Mouse (Mus musculus): ENCODE data around the gene Meis2. TPM values are rescaled to one million over a fixed set of nuclear protein-coding genes. Genes with fewer than 3 reads are reported as not detected.

Gene Meis2
- total RNA-seq, 2 experiments from 2014 or later: 20.8 to 27.4 TPM

DNA sequence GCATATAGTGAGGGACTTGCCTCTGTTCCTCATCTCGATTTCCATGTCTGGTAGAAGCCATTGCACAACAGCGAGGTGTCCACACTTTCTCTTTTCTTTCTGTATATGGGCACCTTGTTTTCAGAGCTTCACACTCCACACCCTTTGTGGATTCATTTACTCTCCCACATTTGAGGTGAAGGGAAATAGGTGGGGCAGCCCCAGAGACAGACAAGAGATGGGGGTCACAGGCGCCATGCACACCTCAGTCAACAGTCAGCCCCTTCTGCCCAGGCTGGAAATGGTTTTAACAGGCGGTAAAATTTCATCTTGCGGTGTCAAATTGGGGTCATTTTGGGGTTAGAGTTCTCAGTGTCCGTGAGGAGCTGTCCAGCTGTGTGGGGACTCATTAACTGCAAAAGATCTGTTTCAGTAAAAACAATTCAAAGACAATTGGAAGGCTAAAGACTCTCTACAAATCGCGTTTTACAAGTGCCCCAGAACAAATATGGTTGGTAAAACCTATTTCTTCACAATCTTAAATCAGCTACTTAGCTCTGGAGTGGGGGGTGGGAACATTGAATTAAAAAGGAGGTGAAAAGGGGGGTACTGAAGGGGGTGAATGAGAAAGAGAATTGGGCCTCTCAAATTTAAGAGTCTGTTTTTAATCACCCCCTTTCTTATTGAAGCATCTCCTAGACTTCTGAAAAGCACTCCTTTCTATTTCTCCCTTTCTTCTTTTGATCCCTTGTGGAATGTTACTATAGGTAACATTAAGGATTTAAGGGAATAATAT is 4.0 kb upstream of the Meis2 start:
- DNase-seq: no peak

DNA sequence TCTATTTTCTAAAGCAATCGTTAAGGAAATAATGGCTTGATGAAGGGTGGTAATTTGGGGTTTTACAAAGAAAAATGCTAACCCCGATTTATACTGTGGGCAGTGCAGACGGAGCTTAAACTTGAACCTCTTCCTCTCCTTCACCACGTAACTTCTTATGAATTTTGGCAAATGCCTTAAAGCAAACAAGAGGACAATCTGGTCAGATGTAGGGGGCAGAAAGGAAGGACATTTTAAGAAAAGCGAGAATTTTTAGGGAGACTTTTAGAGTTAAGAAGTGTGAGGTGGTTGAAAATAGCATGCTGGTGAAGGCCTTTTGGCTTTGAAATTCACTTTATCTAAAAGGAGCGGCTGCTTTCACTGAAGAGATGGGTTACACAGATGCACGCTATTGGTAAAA is 3.3 kb upstream of the Meis2 start:
- no peak for DNase-seq
- intact Hi-C loops (cut with DNase I): no loop called here

More for the DNA sequence above, 4.0 kb upstream of the Meis2 start:
- intact Hi-C loops (cut with DNase I): loop anchor here (5.0 to 10.0 kb wide), 3 partner anchors 487 to 1805 kb away; partner anchors contain the start of genes BC052040 and Dph6

DNA sequence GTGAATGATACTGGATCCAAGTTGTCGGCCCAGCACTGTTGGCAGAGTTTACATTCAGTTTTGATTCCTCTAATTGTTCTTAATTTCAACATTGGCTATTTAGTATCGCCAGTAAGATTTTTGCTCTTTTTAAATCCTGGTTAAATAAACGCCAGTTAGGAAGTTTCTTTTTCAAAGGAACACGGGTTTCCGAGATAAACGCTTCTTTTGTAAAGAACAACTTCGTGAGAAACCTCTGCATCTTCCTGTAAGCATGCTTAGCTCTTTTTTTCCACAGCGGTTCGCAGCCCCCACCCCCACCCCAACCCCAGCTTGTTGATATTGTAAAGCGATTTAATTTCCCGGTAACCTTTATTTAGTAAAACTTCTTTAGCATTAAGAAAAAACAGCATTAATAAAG is 2.8 kb upstream of the Meis2 start:
- no peak for DNase-seq
- intact Hi-C loops (cut with DNase I): no loop called here

DNA sequence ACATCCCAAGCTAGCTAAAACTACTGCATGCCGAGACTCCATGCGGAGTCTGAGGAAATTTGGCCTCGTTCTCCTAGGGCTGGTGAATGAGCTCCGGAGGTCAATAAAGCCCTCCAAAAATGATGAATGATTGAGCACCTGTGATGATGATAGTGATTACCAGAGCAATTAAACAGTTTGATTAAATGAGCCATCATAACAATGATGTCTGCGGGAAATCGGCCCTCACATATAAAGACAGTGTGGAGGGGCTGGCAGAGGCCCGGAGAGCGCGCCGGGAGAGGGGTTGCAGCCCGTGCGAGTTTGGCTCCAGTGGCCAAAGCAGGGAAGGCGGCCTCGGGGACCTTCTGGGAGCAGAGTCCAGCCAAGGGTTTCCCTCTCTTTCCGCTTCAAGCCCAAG is 2.1 kb upstream of the Meis2 start:
- DNase-seq: no peak
- intact Hi-C loops (cut with DNase I): no loop called here

DNA sequence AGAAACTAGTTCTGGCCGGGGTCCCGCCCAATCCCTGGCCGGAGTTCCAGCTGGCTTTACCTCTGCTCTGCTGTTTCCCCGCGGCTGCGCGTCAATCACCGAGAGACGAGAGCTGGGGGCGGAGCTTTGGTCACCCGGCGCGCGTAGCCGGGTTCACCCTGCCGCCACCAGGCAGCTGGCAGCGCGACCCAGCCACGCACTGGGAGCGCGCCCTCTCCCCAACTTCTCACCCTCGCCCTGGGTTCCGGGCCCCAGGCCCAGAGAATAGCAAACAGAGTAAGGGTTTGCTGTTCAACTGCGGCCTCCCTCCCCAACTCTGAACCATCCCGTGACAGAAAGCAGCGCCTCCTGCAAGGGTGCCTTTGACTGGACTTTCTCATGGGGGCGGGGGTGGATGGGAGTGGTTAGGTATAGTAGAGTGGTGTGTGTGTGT is 1.4 kb upstream of the Meis2 start:
- intact Hi-C loops (cut with DNase I): no loop called here
- DNase-seq: peak; percentile 83 to 90

DNA sequence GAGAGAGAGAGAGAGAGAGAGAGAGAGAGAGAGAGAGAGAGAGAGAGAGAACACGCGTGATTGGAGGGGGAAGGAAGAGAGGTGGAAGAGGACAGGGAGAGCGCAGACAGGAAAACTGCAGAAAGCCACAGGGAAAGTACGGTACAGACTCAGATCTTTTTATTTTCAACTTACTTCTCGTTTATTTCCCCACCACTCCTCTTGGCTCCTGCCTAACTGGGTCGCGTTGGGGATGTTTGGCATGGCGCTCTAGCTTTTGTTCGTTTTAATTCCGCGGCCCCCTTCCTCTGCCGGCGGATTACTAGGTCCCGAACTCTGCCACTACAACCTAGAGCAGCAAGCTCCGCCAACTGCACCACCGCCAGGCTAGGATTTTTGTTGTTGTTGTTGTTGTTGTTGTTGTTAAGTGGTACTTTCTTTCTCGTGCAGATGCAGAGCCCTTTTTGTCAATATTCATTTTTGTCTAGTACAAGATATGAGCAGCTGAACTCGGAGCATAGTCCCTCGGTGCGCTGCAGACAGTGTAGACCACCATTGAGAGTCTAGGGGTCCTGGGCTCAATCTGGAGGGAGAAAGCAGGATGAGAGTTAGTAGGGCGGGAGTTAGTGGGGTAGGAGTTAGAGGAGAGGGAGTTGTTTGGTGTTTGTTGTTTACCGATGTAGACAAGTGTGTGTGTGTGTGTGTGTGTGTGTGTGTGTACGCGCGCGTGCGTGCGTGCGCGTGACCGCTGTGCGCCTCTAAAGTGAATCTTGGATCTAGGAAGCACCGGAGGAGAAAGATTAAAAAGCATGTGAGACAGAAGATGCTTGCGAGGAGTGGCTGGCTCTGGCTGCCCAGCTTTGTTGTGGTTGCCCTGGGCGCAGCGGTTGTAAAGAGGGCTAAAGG is 660 bp upstream of the Meis2 start:
- peak; percentile 52 to 59 for DNase-seq
- intact Hi-C loops (cut with DNase I): no loop called here

DNA sequence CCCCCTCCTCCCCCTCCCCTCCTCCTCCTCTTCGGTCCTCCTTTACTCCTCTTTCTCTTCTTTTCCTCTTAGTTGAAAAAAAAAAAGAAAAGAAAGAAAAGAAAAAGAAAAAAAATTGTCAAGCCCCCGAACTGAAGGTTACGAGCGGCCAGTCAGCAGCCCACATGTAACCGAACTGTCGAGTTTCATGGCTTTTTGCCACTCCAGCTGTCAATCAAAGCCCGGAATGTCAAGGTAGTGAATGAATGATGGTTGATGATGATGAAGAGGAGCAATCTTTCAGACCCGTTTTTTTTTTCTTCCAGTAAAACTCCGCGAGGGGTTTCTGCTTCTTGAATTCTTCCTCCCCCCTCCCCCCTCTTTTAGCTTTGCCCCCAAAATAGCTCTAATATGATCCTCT is 582 bp downstream of the Meis2 start:
- intact Hi-C loops (cut with DNase I): loop anchor here (2.0 kb wide), 1 partner anchor 550 kb away; no protein-coding TSS in a partner anchor
- DNase-seq: no peak

DNA sequence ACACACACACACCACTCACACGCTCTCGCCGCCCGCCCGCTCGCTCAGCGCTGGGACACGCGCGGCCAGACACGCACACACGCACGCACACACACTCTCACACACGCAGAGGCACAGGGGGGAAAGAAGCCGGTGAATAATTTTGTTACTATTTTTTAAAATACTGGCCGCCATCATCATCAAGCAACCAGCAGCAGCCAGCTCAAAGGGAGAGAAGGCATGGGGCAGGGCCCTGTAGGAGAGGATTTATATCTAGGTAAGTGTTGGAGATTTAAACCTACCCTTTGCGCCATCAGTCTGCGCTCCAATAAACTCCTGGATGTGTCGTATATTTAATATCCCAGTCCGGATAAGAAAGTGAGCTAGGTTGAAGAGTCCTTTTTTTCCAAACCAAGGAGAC is 1.1 kb downstream of the Meis2 start:
- intact Hi-C loops (cut with DNase I): loop anchor here (2.0 kb wide), 1 partner anchor 550 kb away; no protein-coding TSS in a partner anchor
- DNase-seq: peak; percentile 31 to 65

DNA sequence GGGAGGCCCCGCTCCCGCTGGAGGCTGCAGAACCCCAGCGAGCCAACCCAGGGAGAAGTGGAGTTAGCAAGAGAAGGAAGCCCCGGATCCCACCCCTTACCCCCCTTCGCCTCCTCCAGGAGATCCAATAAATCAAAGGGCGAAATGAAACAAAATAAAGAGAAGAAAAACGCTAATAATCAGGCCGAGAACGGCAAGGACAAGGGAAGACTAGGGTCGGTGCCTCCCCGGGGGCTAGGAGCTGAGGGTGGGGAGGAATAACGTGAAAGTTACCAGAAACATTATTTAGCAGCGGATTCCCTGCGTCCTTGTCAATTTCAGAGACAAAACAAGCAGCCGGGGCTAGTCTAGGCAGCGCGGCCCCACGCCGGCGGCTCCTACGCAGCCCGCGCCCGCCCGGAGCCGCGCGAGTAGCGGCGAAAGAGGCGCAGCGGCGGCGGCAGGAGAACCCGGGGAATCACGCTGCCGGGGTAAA is 1.8 kb downstream of the Meis2 start:
- intact Hi-C loops (cut with DNase I): loop anchor here (2.0 kb wide), 2 partner anchors 35 to 549 kb away; no protein-coding TSS in a partner anchor
- DNase-seq: peak; percentile 54 to 69

DNA sequence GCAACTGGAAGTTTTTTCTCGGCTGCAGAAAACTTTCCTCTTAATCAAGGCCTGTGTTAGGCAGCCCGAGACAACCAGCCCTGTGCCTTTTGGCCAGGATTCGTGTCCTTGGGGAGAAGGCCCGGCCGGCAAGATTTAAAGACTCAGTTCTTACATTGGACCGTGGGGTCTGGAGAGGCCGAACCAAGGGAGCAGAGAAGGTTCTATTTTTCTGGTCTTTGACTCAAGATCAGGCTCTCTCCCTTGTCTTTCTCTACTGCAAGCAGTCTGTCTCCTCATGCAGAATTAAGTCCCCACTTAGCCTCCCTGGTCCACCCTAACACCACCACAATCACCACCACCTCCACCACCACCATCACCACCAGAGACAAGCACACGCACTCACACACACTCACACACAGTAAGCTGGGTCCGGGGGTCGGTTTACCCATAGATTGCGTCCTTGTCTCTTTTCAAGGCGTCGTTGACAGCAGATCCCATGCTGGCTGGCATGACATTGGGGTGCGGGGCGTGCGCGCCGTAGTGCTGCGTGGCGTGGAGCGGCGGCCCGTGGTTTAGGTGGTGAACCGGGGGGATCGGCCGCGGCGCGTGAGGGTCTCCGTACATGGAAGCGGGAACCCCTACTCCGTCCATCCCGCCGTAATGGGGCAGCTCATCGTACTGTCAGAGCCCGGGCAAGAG is 2.7 kb downstream of the Meis2 start:
- intact Hi-C loops (cut with DNase I): loop anchor here (2.0 kb wide), 1 partner anchor 34 kb away; no protein-coding TSS in a partner anchor
- peak in 1 of 2 experiments; percentile 55 for DNase-seq

DNA sequence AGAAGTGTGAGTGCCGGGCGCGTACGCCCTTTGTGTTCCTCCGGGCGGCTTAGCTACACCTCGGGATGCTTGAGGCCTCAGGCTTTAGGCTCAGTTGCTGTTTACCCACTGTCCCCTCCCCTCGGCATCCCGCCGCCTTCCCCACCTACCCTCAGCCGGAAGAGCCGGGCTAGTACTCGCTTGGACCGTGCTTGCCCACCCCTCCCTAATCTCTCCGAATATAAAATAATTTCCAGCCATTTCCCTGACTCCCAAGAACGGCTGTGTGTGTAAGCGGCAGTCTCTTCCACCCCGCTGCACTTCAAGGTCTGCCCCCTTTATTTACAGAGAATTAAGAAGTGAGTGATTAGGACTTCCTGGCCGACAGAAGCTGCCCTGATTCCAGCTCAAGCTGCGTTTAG is 3.4 kb downstream of the Meis2 start:
- intact Hi-C loops (cut with DNase I): loop anchor here (2.0 kb wide), 1 partner anchor 33 kb away; no protein-coding TSS in a partner anchor
- peak; percentile 46 to 58 for DNase-seq

DNA sequence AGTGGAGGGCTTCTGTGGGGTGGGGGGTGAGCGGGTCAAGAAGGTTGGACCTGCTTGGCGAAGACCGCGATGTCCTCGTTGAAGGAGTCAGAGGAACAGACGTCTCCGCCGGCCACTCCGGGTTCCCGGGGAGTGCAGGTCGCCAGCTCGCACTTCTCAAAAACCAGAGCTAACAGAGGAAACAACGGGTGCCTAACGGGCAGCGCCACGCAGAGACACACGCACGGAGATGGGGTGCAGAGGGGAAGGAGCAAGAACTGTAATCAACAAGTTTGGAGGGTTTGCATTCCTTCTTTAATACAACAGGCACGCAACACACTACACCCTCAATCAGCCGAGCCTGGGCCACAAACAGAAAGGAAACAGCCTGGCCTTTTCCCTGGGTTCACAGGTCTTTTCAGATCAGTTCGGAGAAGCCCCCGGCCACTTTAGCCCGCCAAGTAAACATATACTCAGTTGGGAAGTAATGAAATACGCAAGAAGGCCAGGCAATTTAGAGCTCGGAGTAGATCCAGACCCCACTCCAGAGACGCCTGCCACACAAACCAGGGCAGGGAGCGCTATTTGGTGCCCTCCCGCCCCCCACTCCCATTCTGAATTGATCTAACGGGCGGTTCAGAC is 4.1 kb downstream of the Meis2 start:
- DNase-seq: peak; percentile 41 to 61
- intact Hi-C loops (cut with DNase I): loop anchor here (2.0 kb wide), 1 partner anchor 33 kb away; no protein-coding TSS in a partner anchor

DNA sequence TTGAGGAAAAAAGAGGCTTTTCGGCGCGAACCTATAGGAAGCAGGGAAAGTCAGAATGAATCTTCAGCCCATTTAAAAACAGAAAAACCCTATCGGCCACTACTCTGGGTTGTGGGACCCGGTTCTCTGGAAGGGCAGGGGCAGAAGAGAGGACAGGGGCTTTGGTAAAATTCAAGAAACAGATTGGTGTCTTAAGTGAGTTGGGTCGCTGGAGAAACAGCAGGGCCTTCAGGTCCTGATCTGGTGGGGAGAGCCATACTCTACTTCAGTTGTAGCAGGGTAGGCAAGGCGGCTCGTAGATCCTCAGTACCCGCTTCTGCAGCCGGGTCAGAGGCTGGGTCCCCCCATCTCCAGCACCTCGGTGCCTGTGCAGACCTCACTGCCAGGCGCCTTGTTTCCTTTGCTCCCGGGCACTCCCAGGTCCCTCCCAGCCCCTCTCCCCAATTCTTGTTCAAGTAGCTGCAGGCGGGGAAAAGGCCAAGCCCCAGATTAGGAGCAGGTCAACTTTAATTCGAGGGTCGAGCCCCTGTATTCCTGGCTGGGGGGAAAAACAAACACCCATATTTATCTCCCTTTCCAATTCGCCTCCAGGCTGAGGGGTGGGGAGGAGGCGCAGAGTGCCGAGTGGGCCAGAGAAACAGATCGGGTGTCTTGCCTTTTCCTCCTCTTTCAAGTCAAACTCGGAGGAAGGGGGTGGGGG is 4.8 kb downstream of the Meis2 start:
- intact Hi-C loops (cut with DNase I): no loop called here
- DNase-seq: no peak

DNA sequence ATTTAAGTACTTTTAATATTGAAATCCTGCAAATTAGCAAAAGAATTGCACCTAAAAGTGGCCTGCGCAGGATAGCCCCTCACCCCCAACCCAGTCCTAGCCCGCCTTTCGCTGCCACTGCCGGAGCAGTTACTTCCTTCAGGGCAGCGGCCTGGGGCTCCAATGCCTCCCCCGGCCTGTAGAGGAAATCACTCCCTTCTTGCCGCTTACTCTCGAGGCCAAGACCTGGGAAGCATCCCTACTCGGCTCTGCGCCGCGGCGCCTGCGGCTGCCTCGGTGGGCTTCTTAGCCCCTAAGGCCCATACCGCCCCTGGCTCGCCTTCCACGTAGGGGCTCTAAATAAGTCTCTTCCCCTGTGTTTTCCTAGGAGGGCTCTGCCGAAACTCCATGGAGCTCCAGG is 5.4 kb downstream of the Meis2 start:
- DNase-seq: no peak
- intact Hi-C loops (cut with DNase I): no loop called here

DNA sequence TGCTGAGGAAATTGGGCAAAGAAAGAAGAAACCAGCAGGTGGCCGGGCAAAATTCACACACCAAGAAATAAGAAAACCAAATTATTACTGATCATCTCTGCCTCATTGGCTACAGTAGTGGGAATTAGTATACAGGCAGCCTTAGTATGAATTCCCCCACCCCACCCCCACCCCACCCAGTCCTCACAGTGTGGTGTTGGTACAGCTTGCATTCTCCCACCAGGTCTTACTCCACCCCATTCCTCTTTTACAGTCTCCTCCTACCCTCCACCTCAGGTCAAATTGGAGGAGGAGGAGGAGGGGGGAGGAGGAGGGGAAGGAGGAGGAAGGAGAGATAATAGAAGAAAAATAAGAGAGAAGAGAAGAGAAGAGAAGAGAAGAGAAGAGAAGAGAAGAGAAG is 6.0 kb downstream of the Meis2 start:
- DNase-seq: no peak
- intact Hi-C loops (cut with DNase I): no loop called here

DNA sequence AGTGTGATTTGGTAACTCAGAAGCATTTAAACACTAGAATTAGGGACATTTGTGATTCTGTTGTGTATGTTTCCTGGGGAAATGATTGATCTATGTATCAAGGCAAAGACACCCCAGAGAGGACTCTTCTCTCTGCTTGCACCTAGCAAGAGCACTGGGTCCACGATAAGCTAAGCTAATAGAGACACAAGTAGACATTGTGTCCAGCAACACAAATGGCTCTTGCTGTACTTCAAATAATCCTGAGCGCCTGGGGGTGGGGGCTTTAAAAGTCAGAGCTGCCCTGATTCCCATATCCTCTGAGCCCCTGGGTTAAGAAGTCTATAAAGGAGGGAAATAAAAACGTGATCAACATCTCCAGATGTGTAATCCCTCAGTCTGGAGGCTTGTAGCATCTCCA is 6.6 kb downstream of the Meis2 start:
- intact Hi-C loops (cut with DNase I): no loop called here
- no peak for DNase-seq

DNA sequence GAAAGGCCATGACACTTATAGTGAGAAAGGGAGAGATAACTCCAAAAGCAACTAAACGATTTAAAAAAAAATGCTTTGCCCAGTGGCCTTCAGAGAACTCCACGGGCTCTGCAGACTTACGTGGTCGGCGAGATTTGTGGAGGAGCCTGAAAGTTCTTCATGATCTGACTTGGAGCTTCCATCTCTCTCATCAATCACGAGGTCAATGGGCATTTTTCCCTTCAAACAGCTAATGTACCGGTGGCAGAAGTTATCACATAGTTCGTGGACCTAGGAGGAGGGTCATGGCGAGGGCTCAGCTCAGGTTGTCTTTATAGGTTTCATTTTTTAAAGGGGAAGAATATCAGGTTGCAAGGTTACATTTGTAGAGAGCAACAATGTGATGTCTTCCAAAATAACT is 7.1 kb downstream of the Meis2 start:
- intact Hi-C loops (cut with DNase I): no loop called here
- DNase-seq: no peak

DNA sequence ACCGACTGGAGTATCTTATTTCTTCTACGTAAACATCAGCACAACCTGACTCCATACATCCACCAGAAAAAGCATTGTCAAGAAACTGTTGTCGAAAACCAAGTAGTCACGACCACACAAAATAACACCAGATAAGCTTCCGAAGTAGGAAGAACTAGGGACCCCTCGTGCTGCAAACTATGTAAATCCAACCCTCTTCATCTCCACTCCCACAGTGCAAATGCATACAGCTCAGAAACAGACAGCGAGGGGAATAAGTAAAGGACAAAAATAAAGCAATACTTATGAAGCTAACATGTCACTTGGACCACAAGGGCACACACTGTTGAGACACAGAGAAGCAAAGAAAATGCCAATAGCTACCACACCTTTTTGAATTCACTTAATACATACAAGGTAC is 8.8 kb downstream of the Meis2 start:
- intact Hi-C loops (cut with DNase I): no loop called here
- no peak for DNase-seq
